ENCODE assay signal across 7 mouse cellular contexts in the genomic region with DNA sequence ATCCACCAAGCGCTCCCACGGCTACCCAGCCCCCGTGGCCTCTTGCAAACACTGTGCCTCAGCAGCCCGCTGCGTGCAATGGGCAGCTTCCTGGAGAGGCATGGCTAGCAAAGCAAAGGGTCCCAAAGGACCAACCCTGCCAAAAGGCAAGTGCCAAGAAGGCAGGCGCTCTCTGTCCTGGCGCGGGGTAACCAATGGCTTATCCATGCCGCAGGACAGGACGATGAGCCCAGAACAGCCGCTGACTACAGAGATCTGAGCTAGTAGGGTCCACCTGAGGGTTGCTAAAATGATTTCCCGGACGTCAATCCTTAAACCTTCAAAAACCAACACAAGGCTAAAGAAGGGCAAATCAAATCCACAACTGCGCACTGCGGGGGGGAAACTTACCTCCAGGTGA.
DNase-seq lines count a peak whose midpoint lies in the region; ATAC-seq and TF ChIP-seq lines count a peak whose summit lies in the region.

No protein-coding gene starts in this region.

- H3K9me3 ChIP-seq in lung, embryonic 16.5 days (ENCODE audit: control insufficient read depth, low read length): no peaks in the 10 kb centered on the region
- H3K9me3 ChIP-seq in embryonic facial prominence, embryonic 13.5 days: no peaks in the 10 kb centered on the region
- no peaks in the 10 kb centered on the region for H3K9me3 ChIP-seq in intestine, embryonic 15.5 days

- peak overlapping the region; percentile 99 for H3K4me2 ChIP-seq in lung, embryonic 16.5 days (ENCODE audit: low read depth, low read length)
- peak overlapping the region; percentile 95 for H3K4me2 ChIP-seq in embryonic facial prominence, embryonic 13.5 days
- H3K4me2 ChIP-seq in intestine, embryonic 15.5 days (replicated peaks): peak overlapping the region; percentile 94

- DNase-seq in lung, postnatal 25 days (ENCODE audit: low spot score): no peak
- DNase-seq in yolk sac, embryonic 10.5 days (ENCODE audit: low spot score): no peak
- DNase-seq in testis, postnatal 10 days (ENCODE audit: low spot score): no peak

- H3K27me3 ChIP-seq in lung, embryonic 16.5 days (ENCODE audit: control insufficient read depth, insufficient read depth, low read depth, low read length): 0 out of 2 replicates have a peak, but pooled peaks cover 3% of the 10 kb centered on the region
- H3K27me3 ChIP-seq in embryonic facial prominence, embryonic 13.5 days: peaks cover 13% of the 10 kb centered on the region
- no peaks in the 10 kb centered on the region for H3K27me3 ChIP-seq in intestine, embryonic 15.5 days (replicated peaks)

- no peak for TF ChIP-seq CTCF in olfactory bulb, adult 2 months (IDR thresholded peaks at IDR 0.05; ENCODE audit: insufficient read depth, low read depth, low read length)

- 9% methylated on average over 15 of the region's 15 CpGs for WGBS in lung, embryonic 16.5 days
- WGBS in embryonic facial prominence, embryonic 13.5 days: 13% methylated on average over 15 of the region's 15 CpGs
- 12% methylated on average over 15 of the region's 15 CpGs for whole genome bisulfite sequencing in intestine, embryonic 15.5 days
- WGBS in olfactory bulb, adult 2 months: 6% methylated on average over 15 of the region's 15 CpGs

- H3K27ac ChIP-seq in lung, embryonic 16.5 days (ENCODE audit: low read length): no peak overlapping the region
- H3K27ac ChIP-seq in embryonic facial prominence, embryonic 13.5 days: no peak overlapping the region
- no peak overlapping the region; the same call in 1 of the 2 replicates for H3K27ac ChIP-seq in intestine, embryonic 15.5 days
- H3K27ac ChIP-seq in olfactory bulb, adult 2 months (ENCODE audit: insufficient read depth, low read depth, low read length): no peak overlapping the region; the same call in 1 of the 2 replicates

- no peaks in the 10 kb centered on the region for H3K36me3 ChIP-seq in lung, embryonic 16.5 days (ENCODE audit: control insufficient read depth, insufficient read depth, low read length)
- H3K36me3 ChIP-seq in embryonic facial prominence, embryonic 13.5 days: no peaks in the 10 kb centered on the region
- H3K36me3 ChIP-seq in intestine, embryonic 15.5 days: no peaks in the 10 kb centered on the region

- peak overlapping the region; percentile 84 for H3K9ac ChIP-seq in lung, embryonic 16.5 days (ENCODE audit: low read length)
- H3K9ac ChIP-seq in embryonic facial prominence, embryonic 13.5 days: peak overlapping the region; percentile 87
- H3K9ac ChIP-seq in intestine, embryonic 15.5 days: peak overlapping the region; percentile 76

- peak overlapping the region; percentile 71 for H3K4me3 ChIP-seq in lung, embryonic 16.5 days (ENCODE audit: low read length)
- peak overlapping the region; percentile 74 for H3K4me3 ChIP-seq in embryonic facial prominence, embryonic 13.5 days
- peak overlapping the region; percentile 65 for H3K4me3 ChIP-seq in intestine, embryonic 15.5 days (replicated peaks)
- peak overlapping the region; percentile 67 for H3K4me3 ChIP-seq in olfactory bulb, adult 2 months (ENCODE audit: insufficient read depth, low read depth, low read length)

- TF ChIP-seq POLR2A in olfactory bulb, adult 2 months (IDR thresholded peaks at IDR 0.05; ENCODE audit: insufficient read depth, low read depth, low read length): no peak

- peaks cover 5% of the 10 kb centered on the region for H3K4me1 ChIP-seq in lung, embryonic 16.5 days (replicated peaks; ENCODE audit: control insufficient read depth, insufficient read depth, low read length)
- H3K4me1 ChIP-seq in embryonic facial prominence, embryonic 13.5 days: peaks cover 52% of the 10 kb centered on the region
- H3K4me1 ChIP-seq in intestine, embryonic 15.5 days (replicated peaks): 0 out of 2 replicates have a peak, but pooled peaks cover 9% of the 10 kb centered on the region
- peaks cover 16% of the 10 kb centered on the region for H3K4me1 ChIP-seq in olfactory bulb, adult 2 months (ENCODE audit: control insufficient read depth, insufficient read depth, low read length)

- ATAC-seq in lung, embryonic 16.5 days (ENCODE audit: low read depth): no peak
- ATAC-seq in embryonic facial prominence, embryonic 13.5 days (ENCODE audit: insufficient number of reproducible peaks, insufficient read depth, low FRiP score, low TSS enrichment, low read depth): no peak
- ATAC-seq in intestine, embryonic 15.5 days: peak; percentile 7; the same call in 1 of the 2 replicates
